Mouse (Mus musculus): Measurements from ENCODE around the gene Cideb. TPM values are rescaled to one million over a fixed set of nuclear protein-coding genes. Genes with fewer than 3 reads are reported as not detected.

Gene Cideb
- total and polyA plus RNA-seq, 2 experiments from 2014 or later: 0.34 to 3.6 TPM

DNA sequence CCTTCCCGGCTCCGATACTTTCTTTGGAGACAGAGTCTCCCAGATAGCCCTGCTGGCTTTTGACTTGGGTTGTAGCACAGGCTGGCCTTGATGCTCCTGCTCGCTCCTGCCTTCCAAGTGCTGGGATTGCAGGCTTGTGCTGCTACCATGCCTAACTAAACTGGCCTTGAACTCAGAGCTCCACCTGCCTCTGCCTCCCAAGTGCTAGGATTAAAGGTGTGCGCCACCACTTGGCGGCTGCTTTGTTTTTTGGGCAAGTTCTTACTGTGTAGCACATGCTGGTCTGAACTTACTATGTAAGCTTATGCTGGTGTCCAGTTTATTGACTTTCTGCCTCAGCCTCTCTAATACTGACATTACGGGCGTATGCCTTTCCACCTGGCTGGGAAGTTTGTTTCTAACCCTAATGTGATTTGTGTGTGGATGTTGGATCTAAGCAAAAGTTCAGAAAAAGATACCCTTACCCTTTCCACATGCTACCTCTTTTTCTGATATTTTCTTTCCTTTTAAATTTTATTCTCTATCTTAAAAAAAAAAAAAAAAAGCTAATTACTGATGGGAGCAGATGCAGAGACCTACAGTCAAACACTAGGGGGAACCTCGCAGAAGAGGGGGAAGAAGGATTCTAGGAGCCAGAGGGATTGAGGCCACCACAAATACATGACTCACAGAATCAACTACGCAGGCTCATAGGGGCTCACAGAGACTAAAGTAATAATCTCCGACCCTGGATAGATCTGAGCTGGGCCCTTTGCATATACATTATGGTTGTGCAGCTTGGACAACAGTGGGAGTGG lies 11.0 kb downstream of the Cideb start:
- DNase-seq (ENCODE audit: low spot score) (no peak), ATAC-seq (ENCODE audit: insufficient read depth, low read depth) (no peak)
- Histone ChIP-seq H3K9ac (replicated peaks; ENCODE audit: low read depth, low read length) (no peak overlapping the region), H3K4me3 (ENCODE audit: low read depth, low read length) (no peak overlapping the region), H3K36me3 (replicated peaks; ENCODE audit: control insufficient read depth, insufficient read depth, low read length) (peaks cover 42% of the 10 kb centered on the region), H3K9me3 (replicated peaks; ENCODE audit: control insufficient read depth, low read length) (no peaks in the 10 kb centered on the region), H3K4me1 (ENCODE audit: control insufficient read depth, insufficient read depth) (peaks cover 22% of the 10 kb centered on the region), H3K27ac (ENCODE audit: low read depth) (no peak overlapping the region), H3K27me3 (ENCODE audit: control insufficient read depth, insufficient read depth, low read length) (no peaks in the 10 kb centered on the region), H3K4me2 (ENCODE audit: low read depth, low read length) (no peak overlapping the region)
- 91% methylated on average over 10 of the region's 10 CpGs for WGBS
- TF ChIP-seq CTCF (IDR thresholded peaks at IDR 0.05; ENCODE audit: low read depth): no peak
- TF ChIP-seq EP300 (IDR thresholded peaks at IDR 0.05; ENCODE audit: low read depth): no peak

DNA sequence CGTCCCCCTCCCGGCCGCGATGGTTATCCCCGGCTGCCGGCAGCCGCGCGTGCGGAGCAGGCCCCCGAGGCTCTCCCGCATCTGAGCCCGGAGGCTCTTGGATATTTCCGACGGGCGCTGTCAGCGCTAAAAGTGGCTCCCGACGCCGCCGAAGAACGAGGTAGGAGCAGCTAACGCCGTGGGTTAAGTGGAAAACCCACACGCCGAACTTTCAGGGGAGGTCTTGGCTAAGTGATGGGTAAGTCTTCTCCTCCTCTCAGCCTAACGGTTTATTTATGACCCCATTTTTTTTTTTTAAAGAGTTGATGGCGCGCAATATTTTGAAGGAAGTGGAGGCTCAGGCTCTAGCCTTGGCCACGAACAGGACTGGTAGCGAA lies 12.4 kb downstream of the Cideb start:
- peak overlapping the region; percentile 80 for H3K9ac ChIP-seq (replicated peaks; ENCODE audit: low read depth, low read length)
- ATAC-seq (ENCODE audit: insufficient read depth, low read depth) (no peak), DNase-seq (ENCODE audit: low spot score) (no peak)
- H3K4me3 ChIP-seq (ENCODE audit: low read depth, low read length): peak overlapping the region; percentile 86
- H3K4me1 ChIP-seq (ENCODE audit: control insufficient read depth, insufficient read depth): peaks cover 22% of the 10 kb centered on the region
- H3K4me2 ChIP-seq (ENCODE audit: low read depth, low read length): peak overlapping the region; percentile 89
- H3K27me3 ChIP-seq (ENCODE audit: control insufficient read depth, insufficient read depth, low read length): no peaks in the 10 kb centered on the region
- under 1% methylated on average over 31 of the region's 31 CpGs for WGBS
- peak overlapping the region; percentile 47; the same call in 1 of the 2 replicates for H3K27ac ChIP-seq (ENCODE audit: low read depth)
- TF ChIP-seq CTCF (IDR thresholded peaks at IDR 0.05; ENCODE audit: low read depth) (no peak), EP300 (IDR thresholded peaks at IDR 0.05; ENCODE audit: low read depth) (no peak)
- no peaks in the 10 kb centered on the region for H3K9me3 ChIP-seq (replicated peaks; ENCODE audit: control insufficient read depth, low read length)
- H3K36me3 ChIP-seq (replicated peaks; ENCODE audit: control insufficient read depth, insufficient read depth, low read length): peaks cover 41% of the 10 kb centered on the region

DNA sequence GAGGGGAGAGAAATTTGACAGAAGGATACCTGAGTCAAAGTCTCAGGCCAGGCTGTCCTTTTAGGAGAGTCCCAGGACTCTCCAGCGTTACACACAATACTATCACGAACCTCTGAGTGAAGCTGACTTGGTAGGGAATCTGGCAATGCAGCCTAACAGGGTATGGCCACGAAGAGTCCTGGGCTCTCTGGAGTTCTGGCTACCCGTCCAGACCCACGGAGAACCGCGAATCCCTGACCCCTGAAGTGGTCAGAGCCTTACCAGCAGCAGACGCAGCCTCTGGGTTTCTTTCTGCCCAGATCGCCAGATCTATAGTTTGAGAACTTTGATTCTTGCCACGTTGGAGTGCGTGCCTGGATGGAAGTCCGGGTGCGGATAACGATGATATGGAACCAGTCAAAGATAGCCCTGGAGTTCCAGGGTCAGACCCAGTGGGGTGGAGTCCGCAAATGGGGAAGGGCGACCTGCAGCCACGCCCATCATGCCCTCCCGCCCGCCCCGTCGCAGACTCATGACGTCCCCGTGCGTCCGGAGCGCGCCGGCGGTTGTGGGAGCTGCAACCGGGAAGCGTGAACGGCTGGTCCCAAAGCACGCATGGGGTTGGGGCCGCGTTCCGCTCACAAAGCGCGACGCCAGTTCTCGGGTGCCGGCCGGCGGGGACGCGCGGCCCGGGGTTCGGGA lies 12.9 kb downstream of the Cideb start, which contains the start of the genes Dhrs1 and Nop9:
TSS of gene Dhrs1 (minus strand) at position 511 of the 681 bp plus-strand sequence.
TSS of gene Nop9 (plus strand) at position 514 of the 681 bp plus-strand sequence.
- Histone ChIP-seq H3K36me3 (replicated peaks; ENCODE audit: control insufficient read depth, insufficient read depth, low read length) (peaks cover 41% of the 10 kb centered on the region), H3K4me3 (ENCODE audit: low read depth, low read length) (peak within 1 kb of the TSS; percentile 86), H3K4me2 (ENCODE audit: low read depth, low read length) (peak within 1 kb of the TSS; percentile 89), H3K27ac (ENCODE audit: low read depth) (peak within 1 kb of the TSS; percentile 54; the same call in 1 of the 2 replicates), H3K9ac (replicated peaks; ENCODE audit: low read depth, low read length) (peak within 1 kb of the TSS; percentile 80), H3K27me3 (ENCODE audit: control insufficient read depth, insufficient read depth, low read length) (no peaks in the 10 kb centered on the region), H3K4me1 (ENCODE audit: control insufficient read depth, insufficient read depth) (peaks cover 22% of the 10 kb centered on the region), H3K9me3 (replicated peaks; ENCODE audit: control insufficient read depth, low read length) (no peaks in the 10 kb centered on the region)
- DNase-seq (ENCODE audit: low spot score): peak; percentile 84
- WGBS: 1% methylated on average over 47 of the region's 48 CpGs
- ATAC-seq (ENCODE audit: insufficient read depth, low read depth): peak; percentile 89
- no peak for TF ChIP-seq EP300 (IDR thresholded peaks at IDR 0.05; ENCODE audit: low read depth)
- no peak for TF ChIP-seq CTCF (IDR thresholded peaks at IDR 0.05; ENCODE audit: low read depth)

DNA sequence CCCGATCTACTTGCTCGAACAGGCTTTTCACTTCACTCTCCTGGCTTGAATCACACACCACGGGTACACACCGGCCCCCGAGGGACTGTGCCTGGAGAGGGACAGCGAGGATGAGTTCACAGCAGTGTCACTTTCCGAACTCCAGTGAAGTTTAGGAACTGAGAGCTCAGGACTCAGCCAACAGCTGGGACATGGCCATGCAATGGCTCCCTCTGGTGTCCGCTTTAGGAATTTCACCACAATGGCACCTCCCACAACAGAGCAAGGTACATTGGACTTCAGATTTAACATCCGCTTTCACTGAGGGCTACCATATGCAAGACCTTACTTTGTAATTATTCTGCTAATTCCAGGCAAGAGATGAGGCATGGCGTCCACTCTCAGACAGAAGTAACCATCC lies 14.5 kb downstream of the Cideb start:
- TF ChIP-seq CTCF (IDR thresholded peaks at IDR 0.05; ENCODE audit: low read depth): peak; percentile 97
- TF ChIP-seq EP300 (IDR thresholded peaks at IDR 0.05; ENCODE audit: low read depth): no peak
- WGBS: 17% methylated on average over 10 of the region's 10 CpGs
- peaks cover 44% of the 10 kb centered on the region for H3K36me3 ChIP-seq (replicated peaks; ENCODE audit: control insufficient read depth, insufficient read depth, low read length)

DNA sequence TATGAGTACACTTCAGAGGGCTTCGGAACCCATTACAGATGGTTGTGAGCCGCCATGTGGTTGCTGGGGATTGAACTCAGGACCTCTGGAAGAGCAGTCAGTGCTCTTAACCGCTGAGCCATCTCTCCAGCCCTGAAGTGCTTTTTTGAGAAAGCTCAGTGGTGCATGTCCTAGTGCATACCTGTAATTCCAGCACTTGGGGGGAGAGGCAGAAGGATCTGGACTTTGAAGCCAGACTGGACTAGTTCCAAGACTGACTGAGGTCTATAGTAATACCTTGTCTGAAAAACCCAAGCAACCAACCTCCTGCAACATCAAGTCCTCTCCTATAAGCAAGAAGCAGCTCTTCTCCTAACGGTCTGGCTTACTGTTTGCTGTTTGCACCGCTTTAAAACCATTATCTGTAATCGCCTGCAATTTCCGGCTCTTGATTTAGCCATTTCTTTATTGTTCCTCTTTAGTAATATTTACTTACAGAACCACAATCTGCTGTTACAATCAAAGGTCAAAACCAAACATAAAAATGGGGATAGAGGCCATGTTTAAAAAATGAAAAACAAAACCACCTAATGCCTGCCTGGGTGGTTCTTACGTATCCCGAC lies 21.1 kb downstream of the Cideb start:
- ATAC-seq (ENCODE audit: insufficient read depth, low read depth): no peak

More for the DNA sequence above, 14.5 kb downstream of the Cideb start:
- peak; percentile 67 for DNase-seq (ENCODE audit: low spot score)
- Histone ChIP-seq H3K27ac (ENCODE audit: low read depth) (no peak overlapping the region), H3K4me2 (ENCODE audit: low read depth, low read length) (peak overlapping the region; percentile 14; the same call in 1 of the 2 replicates), H3K9ac (replicated peaks; ENCODE audit: low read depth, low read length) (no peak overlapping the region), H3K27me3 (ENCODE audit: control insufficient read depth, insufficient read depth, low read length) (no peaks in the 10 kb centered on the region), H3K4me3 (ENCODE audit: low read depth, low read length) (no peak overlapping the region), H3K4me1 (ENCODE audit: control insufficient read depth, insufficient read depth) (peaks cover 22% of the 10 kb centered on the region), H3K9me3 (replicated peaks; ENCODE audit: control insufficient read depth, low read length) (no peaks in the 10 kb centered on the region)
- ATAC-seq (ENCODE audit: insufficient read depth, low read depth): peak; percentile 64

More for the DNA sequence above, 21.1 kb downstream of the Cideb start:
- H3K27ac ChIP-seq (ENCODE audit: low read depth): no peak overlapping the region
- H3K36me3 ChIP-seq (replicated peaks; ENCODE audit: control insufficient read depth, insufficient read depth, low read length): peaks cover 42% of the 10 kb centered on the region
- no peak for DNase-seq (ENCODE audit: low spot score)
- TF ChIP-seq EP300 (IDR thresholded peaks at IDR 0.05; ENCODE audit: low read depth): no peak
- H3K27me3 ChIP-seq (ENCODE audit: control insufficient read depth, insufficient read depth, low read length): no peaks in the 10 kb centered on the region
- H3K4me1 ChIP-seq (ENCODE audit: control insufficient read depth, insufficient read depth): no peaks in the 10 kb centered on the region
- no peak overlapping the region for H3K4me2 ChIP-seq (ENCODE audit: low read depth, low read length)
- no peaks in the 10 kb centered on the region for H3K9me3 ChIP-seq (replicated peaks; ENCODE audit: control insufficient read depth, low read length)
- no peak overlapping the region for H3K4me3 ChIP-seq (ENCODE audit: low read depth, low read length)
- 87% methylated on average over 9 of the region's 9 CpGs for WGBS
- no peak overlapping the region for H3K9ac ChIP-seq (replicated peaks; ENCODE audit: low read depth, low read length)

Data from heart, postnatal 0 days (tissue).